Mouse (Mus musculus): ENCODE results near the gene Slc30a5.
"Not testable (repeated sequence)": the region's sequence is repeated elsewhere in the genome, so short reads cannot be mapped to it uniquely, and the experiment has no call there.

Slc30a5 gene

GRCm38 (mm10) chr13:100832741-100833639 is at the start of gene Slc30a5:
Gene Slc30a5, minus strand, starts transcription at chr13:100833427.
- peak; percentile 98 for DNase-seq

DNA sequence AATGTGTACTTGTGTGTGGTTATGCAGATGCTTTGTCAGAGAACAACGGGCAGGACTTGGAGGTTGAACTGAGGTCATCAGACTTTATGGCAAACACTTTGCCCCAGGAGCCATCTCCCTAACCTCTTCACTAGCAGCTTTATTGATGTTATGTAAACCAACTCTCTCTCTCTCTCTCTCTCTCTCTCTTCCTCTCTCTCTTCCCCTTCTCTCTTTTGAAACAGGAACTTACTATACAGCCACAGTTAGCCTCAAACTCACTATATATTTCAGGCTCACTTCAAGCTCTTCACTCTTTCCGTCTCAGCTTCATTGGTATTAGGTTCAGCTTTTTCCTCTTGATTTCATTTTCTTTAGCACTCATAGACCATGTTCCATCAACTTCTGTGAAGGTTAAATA is 48.7 kb upstream of the Slc30a5 start:
- DNase-seq, result no peak

GRCm38 (mm10) chr13:100879806-100880205 is 46.6 kb upstream of the Slc30a5 start:
- DNase-seq, result no peak

DNA sequence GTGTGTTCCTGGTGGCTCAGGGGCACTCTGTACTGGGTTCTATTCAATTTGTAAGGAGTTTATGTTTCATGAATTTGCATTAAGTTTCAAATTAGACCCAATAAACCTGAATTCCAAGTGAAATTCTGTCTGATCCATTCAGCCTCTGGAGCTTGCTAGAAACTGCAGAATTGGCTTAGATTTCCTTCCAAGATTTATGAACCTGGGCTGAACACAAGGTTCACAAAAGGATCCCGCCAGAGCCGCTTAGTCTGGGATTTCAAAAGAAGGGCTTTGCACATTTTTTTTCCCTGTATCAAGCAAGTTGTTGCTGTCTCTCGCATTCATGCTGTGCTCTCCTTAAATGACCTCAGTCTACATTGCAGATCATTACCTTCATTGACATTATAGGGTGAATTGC is 46.1 kb upstream of the Slc30a5 start:
- DNase-seq, result no peak

DNA sequence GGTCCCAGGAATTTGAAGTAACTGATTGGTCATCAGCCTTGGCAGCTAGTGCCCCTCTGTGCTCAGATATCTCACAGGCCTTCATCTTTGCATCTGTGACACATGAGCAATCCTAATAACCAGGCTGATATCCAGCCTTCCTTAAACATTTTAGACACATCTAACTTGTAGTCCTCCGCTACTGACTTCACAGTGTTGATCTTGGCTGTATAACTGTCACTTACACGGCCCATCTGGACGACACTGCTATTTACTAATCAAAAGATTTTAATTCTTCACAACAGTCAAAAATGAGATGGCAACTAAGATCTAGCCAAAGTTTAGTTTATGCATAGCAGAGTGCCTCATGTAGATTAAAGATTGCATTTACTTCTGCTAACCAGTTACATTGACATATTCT is 45.0 kb upstream of the Slc30a5 start:
- DNase-seq, result no peak

- no peak for DNase-seq
These were observed 44.5 kb upstream of the Slc30a5 start for GRCm38 (mm10) chr13:100877703-100878102.

- no peak for DNase-seq
These were observed 41.9 kb upstream of the Slc30a5 start for GRCm38 (mm10) chr13:100875103-100875502.

GRCm38 (mm10) chr13:100874588-100874987 is 41.4 kb upstream of the Slc30a5 start:
- no peak for DNase-seq

DNA sequence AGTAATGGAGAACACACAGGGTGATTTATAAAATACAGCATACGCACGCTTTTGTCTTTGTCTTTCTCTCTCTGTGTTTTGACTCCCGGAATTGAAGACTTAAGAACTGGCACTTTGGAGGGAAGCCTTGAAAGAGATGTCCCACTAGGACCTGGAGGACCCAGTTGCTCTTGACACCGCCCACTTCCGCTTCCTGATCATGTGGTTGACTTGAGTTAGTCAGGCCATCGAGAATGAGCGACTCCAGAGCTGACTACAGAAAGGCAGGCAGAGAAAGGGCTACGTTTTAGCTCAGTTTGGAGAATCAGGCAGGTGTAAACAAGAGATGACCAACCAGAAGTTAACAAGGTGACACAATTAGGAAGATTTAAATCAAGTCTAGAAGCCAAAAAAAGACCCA is 40.3 kb upstream of the Slc30a5 start:
- no peak for DNase-seq

DNA sequence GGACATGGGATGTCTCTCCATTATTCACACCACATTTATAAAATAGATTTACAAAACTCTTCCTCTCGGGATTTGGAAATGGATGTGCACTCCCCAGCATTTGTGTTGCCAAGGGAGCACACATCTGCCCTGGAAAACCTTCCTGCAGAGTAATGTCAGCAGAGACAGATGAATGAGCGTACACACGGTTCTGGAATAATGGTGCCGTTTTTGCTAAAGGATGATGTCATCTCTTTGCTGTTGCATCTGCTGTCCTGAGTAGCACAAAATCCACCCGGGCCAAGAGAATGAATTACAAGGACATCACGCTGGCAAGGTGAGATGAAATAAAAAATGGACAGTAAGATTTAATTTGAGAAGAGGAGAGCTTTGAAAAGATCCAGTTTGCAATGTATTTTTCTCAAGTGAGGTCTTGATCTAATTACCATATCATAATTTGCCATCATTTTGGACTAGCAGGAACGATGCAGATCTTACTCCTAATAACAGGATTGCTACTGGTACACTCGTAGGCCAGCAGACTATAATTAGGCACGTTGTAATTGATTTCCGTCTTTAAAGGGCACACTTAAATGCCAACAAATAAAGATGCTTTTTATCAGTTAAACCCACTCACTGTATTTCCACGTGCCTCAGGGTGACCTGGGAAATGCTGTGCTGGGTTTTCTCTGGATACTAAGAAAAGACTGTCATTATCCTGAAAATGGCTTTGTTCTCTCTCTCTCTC is 38.4 kb upstream of the Slc30a5 start:
- DNase-seq, result no peak

DNA sequence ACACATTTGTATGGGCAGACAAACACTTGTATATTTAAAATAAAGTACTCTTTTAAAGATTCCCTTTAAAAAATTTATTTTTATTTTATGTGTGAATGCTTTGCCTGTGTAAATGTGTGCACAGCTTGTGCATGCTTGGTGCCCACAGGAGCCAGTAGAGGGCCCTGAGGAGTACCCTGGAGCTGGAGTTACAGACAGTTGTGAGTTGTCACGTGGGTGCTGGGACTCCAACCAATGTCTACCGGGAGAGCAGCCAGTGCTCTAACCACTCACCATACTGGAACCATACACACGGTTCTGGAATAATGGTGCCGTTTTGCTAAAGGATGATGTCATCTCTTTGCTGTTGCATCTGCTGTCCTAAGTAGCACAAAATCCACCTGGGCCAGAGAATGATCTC is 36.6 kb upstream of the Slc30a5 start:
- DNase-seq, result no peak

DNA sequence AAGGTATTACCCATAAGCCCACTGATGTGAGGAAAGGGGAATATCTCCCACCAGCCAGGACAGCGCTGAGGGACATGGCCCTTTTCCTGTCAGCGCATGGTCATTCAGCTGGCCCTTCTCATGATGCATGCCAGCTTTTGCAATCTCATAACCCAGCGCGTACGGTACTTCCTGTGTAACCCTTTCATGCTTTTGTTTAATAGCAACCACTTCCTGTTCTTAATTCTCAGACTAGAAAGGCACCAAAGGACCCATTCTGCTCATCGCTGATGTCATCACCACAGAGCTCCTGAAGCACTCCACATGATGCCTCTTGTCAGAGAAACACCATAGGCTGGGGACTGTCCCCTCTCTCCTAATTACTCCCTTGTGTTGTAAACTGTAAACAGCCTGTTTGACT is 33.1 kb upstream of the Slc30a5 start:
- no peak for DNase-seq

GRCm38 (mm10) chr13:100865744-100866143 is 32.5 kb upstream of the Slc30a5 start:
- no peak for DNase-seq

DNA sequence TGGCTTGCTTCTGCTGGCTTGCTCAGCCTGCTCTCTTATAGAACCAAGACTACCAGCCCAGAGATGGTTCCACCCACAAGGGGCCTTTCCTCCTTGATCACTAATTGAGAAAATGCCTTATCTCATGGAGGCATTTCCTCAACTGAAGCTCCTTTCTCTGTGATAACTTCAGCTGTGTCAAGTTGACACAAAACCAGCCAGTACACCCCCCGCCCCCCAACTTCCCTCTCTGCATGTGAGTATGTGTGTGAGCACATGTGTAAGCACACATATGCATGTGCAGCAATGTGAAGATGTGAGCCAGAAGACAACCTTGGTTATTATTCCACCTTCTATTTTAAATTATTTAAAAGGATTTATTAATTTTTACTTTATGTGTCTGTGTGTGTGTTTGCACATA is 30.7 kb upstream of the Slc30a5 start:
- DNase-seq, result not testable (repeated sequence)

- no peak for DNase-seq
These were observed 25.9 kb upstream of the Slc30a5 start for GRCm38 (mm10) chr13:100859117-100859516.

- no peak for DNase-seq
These were observed 20.9 kb upstream of the Slc30a5 start for GRCm38 (mm10) chr13:100854174-100854573.

DNA sequence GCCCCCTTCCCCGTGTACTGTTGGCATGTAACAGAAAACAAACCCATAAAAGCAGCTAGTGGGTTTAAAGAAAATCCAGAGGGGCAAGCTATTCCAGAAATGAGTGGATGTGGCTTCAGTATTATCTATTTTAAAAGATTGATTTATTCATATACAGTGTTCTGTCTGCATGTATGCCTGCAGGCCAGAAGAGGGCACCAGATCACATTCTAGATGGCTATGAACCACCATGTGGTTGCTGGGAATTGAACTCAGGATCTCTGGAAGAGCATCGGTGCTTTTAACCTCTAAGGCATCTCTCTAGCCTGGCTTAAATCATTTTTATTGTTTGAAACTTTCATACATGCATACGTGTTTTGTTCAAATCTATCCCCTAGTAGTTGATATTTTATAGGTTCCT is 19.9 kb upstream of the Slc30a5 start:
- no peak for DNase-seq

DNA sequence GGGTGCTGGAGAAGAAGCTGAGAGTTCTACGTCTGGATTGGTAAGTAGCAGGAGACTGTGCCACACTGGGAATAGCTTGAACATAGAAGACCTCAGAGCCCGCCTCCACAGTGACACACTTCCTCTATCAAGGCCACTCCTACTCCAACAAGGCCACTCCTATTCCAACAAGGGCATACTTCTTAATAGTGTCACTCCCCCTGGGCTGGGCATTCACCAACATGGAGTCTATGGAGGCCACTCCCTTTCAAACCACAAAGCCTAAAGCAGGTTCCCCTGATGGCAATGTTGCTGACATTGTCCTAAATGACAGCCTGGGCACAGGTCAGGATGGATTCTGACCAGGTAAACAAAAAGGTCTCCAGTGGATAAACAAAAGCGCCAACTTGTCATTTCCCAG is 15.9 kb upstream of the Slc30a5 start:
- no peak for DNase-seq

DNA sequence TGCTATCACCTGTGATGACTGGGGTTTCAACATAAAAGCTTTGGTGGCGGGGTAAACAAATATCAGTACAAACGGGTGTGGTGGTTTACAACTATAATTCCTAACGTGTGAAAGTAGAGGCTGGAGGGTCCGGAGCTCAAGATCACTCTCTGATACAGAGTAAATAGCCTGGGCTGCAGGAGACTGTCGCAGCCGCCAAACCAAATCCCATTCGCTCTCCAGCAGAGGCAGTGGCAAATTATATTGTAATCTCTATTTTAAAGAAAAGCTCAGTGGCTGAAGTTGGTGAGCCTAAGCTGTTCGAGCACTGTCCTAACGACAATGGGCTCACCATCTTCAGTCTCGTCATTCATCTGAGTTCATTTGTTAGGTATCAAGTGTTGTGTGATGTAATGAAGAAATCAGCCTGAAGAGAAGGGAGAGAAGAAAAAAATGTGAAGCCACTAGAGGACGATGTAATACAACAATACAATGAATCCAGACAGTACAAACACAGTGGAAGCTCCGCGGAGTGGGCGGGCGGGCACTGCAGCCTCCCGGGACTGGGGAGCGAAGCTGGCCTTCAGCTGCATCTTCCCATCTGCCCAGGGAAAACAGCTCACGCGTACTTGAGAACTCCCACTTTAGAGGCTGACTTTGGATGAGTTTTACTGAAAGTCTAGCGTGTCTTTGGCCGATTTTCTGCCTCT is 13.8 kb upstream of the Slc30a5 start:
- DNase-seq, result peak; percentile 68

- no peak for DNase-seq
These were observed 13.0 kb upstream of the Slc30a5 start for GRCm38 (mm10) chr13:100846254-100846653.

GRCm38 (mm10) chr13:100843944-100844343 is 10.7 kb upstream of the Slc30a5 start:
- DNase-seq, result no peak

- no peak for DNase-seq
These were observed 9.9 kb upstream of the Slc30a5 start for GRCm38 (mm10) chr13:100843016-100843725.

GRCm38 (mm10) chr13:100841741-100842140 is 8.5 kb upstream of the Slc30a5 start:
- DNase-seq, result no peak

All from right cerebral cortex, postnatal 25 days (tissue).